Mouse (Mus musculus): ENCODE measurements around the gene Fbxo9.
"Not testable (repeated sequence)": the region's sequence is repeated elsewhere in the genome, so short reads cannot be mapped to it uniquely, and the experiment has no call there.

The Fbxo9 gene

GRCm38 (mm10) chr9:78108796-78109239, at the start of gene Fbxo9, which contains the start of gene Ick:
Gene Fbxo9, minus strand, starts transcription at chr9:78109065.
Gene Ick, plus strand, starts transcription at chr9:78109192.
- peak; percentile 83 for DNase-seq (ENCODE audit: low read depth, low spot score)

GRCm38 (mm10) chr9:78157221-78157620, 48.4 kb upstream of the Fbxo9 start:
- no peak for DNase-seq (ENCODE audit: low read depth, low spot score)

- DNase-seq (ENCODE audit: low read depth, low spot score): no peak
Observed at GRCm38 (mm10) chr9:78154211-78154977, 45.5 kb upstream of the Fbxo9 start.

- DNase-seq (ENCODE audit: low read depth, low spot score): not testable (repeated sequence)
Observed at GRCm38 (mm10) chr9:78149770-78150169, 40.9 kb upstream of the Fbxo9 start.

- DNase-seq (ENCODE audit: low read depth, low spot score): no peak
Observed at GRCm38 (mm10) chr9:78148149-78148548, 39.3 kb upstream of the Fbxo9 start.

DNA sequence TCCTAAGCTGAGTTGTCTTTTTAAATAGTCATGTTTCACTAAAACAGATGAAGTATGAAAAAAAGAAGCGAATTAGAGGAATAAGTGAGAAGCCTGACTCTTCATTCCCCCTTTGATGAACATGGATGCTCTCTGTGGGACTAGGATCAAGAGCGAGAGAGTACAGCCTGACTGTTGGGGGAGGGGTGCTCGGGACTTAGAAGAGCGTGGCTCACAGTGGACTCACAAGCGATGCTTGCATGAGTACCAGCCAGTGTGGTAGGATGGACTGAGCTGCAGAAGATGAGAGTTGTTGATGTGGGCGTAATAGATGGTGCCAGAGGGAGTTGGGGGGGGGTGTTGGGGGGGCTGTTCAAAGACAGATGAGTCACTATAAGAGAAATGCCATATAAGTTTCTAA, 37.8 kb upstream of the Fbxo9 start:
- DNase-seq (ENCODE audit: low read depth, low spot score): no peak

- no peak for DNase-seq (ENCODE audit: low read depth, low spot score)
Observed at GRCm38 (mm10) chr9:78146099-78146498, 37.2 kb upstream of the Fbxo9 start.

- DNase-seq (ENCODE audit: low read depth, low spot score): no peak
Observed at GRCm38 (mm10) chr9:78139463-78139862, 30.6 kb upstream of the Fbxo9 start.

DNA sequence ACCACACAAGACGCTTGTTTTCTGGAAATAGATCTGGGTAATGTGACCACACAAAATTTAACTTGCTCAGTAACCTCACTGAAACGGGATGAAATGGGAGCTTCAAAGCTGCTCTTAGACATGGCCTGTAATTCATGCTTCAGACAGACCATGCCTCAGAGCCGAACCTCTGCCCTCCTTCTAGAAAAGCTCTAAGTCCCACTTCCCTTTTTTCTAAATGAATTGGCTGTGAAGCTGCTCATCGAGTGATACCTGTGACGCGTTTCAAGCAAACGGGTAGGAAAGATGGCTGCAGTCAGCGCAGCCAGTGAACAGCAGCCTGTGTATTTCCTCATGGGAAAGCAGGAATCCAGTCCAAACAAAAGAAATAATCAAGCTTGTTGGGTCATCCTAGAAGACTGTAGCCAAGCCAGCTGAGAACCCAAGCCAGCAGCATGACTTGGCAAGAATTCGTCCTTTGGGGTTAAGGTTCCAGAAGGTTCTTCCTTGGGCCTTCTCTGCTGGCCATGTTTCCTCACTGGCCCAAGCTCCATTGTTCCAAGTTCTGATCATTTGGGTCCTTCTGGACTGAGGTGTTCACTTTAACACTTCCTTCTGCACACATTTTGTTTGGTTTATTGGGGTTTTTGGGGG, 29.3 kb upstream of the Fbxo9 start:
- no peak for DNase-seq (ENCODE audit: low read depth, low spot score)

- no peak for DNase-seq (ENCODE audit: low read depth, low spot score)
Observed at GRCm38 (mm10) chr9:78135658-78136057, 26.8 kb upstream of the Fbxo9 start.

DNA sequence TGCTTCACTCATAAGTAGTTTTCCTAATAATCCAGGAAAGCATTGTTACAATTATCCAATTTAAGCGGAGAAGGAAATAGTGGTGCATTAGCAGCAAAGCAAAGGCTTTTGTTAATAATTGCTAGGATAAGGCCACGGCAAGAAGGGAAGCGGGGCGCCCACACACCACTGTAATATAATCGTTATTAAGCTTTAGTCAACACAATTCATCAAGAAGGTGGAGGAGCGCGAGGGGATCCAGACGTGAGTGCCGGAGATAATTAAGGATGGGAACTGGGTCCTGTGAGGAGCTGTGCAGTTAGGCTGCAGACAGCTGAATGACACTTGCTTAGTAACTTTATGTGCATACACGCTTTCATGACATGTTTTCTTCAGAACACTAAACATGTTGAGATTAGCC, 17.8 kb upstream of the Fbxo9 start:
- DNase-seq (ENCODE audit: low read depth, low spot score): no peak

DNA sequence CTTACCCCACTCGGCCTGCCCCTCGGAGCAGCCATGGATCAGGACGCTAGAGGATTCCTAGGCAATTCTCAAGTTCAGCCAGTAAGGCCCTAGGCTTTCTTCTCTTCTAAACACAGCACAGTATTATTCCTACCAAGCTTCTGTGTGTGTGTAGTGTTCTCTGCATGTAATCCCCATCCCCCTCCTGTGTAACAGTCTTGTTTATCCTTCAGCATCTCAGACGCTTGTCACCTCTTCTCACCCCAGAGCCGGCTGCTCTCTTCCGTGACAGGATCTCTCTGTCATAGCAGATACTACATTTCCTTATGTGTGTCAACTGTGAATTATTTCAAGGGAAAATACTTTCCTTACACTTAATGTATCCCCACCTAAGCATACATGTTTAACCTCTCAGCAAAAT, 17.1 kb upstream of the Fbxo9 start:
- DNase-seq (ENCODE audit: low read depth, low spot score): no peak

GRCm38 (mm10) chr9:78124297-78124696, 15.4 kb upstream of the Fbxo9 start:
- DNase-seq (ENCODE audit: low read depth, low spot score): no peak

- no peak for DNase-seq (ENCODE audit: low read depth, low spot score)
Observed at GRCm38 (mm10) chr9:78122939-78123712, 14.3 kb upstream of the Fbxo9 start.

DNA sequence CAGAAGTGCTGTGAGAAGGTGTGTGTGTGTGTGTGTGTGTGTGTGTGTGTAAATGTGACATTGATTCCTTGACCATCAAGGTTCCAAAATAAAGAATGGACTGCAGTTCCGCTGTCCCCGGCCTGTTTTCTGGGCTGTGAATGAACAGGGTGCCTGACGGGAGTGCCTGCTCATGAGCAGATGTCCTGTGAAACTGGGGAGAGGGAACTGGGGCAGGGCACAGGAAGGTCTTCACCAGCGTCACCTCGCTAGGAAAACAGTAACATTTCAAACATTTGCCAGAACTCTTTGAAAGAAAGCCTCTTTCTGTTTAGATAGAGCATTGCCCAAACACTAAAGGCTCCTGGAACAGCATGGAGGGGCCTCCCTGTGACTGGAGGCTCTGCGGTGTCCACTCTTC, 13.1 kb upstream of the Fbxo9 start:
- no peak for DNase-seq (ENCODE audit: low read depth, low spot score)

DNA sequence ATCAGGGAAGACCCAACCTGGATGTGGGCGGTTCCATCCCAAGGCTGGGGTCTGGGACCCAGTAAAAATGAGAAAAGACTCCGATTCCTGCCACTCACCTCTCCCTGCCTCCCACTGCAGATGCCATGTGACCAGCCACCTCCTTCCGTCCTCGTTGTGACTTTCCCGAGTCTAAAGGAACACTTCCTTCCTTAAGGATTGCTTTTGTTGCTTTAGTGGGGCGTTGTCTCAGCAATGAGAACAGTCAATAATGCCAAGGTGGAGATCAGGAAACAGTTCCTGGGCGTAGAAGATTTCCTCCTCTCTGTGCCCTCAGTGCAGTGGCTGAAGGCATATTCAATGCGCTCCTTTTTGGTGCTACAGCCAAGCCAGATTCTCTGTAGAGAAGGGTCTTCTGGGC, 12.5 kb upstream of the Fbxo9 start:
- DNase-seq (ENCODE audit: low read depth, low spot score): no peak

- no peak for DNase-seq (ENCODE audit: low read depth, low spot score)
Observed at GRCm38 (mm10) chr9:78117690-78118089, 8.8 kb upstream of the Fbxo9 start.

DNA sequence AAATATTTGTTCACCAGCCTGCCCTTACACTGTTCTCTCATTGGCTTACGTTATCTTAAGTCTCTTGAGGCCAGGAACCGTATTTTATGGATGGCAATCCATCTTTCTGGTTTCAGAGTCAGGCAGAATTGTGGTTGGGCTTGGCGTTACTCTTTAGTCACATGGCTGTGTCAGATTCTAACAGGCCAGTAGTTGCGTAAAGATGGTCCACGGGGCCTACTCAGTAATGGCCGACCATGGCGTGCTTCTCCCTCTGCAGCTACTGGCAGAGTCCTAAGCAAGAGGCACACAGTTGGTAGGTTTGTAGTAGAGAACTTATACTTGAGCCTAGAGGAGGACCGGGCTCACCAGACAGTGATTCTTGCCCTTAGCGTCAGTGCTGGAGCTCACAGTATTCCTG, 6.9 kb upstream of the Fbxo9 start:
- DNase-seq (ENCODE audit: low read depth, low spot score): no peak

- no peak for DNase-seq (ENCODE audit: low read depth, low spot score)
Observed at GRCm38 (mm10) chr9:78113538-78113885, 4.6 kb upstream of the Fbxo9 start.

- DNase-seq (ENCODE audit: low read depth, low spot score): peak; percentile 67
Observed at GRCm38 (mm10) chr9:78112770-78113537, 4.1 kb upstream of the Fbxo9 start.

DNA sequence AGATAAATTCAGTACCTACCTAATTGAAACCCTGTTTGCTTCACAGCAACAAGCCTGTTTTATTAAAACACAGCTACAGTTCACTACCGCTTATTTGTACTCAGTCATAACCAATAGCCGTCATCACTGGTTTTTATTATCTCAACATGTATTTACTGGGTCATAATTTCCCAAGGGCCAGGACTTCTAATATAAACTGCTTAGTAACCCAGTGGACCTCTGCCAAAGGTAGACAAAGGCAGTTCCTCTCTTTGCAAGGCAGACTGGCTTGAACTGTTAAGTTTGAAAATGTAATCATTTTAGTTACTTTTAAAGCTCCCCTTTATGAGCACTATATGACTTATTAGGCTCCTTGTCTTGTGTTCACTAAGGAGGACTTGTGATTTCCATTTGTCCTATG, 2.6 kb upstream of the Fbxo9 start:
- DNase-seq (ENCODE audit: low read depth, low spot score): no peak

DNA sequence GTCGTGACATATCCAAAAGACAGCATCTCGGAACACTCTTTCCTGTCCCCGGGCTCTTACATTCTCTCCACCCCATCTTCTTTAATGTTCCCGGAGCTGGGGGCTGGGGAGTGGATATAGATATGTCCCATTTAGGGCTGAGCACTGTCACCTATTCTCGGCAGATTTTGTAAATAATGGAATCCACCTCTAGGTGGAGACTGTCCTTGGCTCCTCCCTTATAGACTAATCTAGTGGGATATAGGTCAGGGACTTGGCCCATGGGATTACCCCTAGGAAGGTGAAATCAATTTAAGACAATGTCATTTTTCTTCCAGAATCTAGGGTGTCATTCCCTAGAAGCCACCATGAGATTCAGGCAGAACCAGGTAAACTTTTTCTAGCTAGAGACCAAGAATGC, 791 bp upstream of the Fbxo9 start:
- no peak for DNase-seq (ENCODE audit: low read depth, low spot score)

Measured in WW6 (cell line).